Mouse (Mus musculus) hematopoietic stem cell, adult 5-6 weeks (primary cell): ENCODE data around the gene Psmb3. TPM values are rescaled to one million over a fixed set of nuclear protein-coding genes. Genes with fewer than 3 reads are reported as not detected.
"Not testable (repeated sequence)": the region's sequence is repeated elsewhere in the genome, so short reads cannot be mapped to it uniquely, and the experiment has no call there.

Experiments
- ATAC-seq, 2 experiments: fragments of 125-278 bp in 1 of 2; replicated peaks in 1 of 2; 2 replicates each; pipeline ENCODE4 v1.8.0; 2016 to 2017; ENCODE audit warnings: inconsistent platforms in 2 of 2, mild to moderate bottlenecking in 2 of 2, moderate number of reproducible peaks in 2 of 2, low read depth in 1 of 2, moderate TSS enrichment in 1 of 2; ENCODE audit not compliant: low FRiP score in 2 of 2, poor library complexity in 2 of 2, severe bottlenecking in 2 of 2, insufficient read depth in 1 of 2, low TSS enrichment in 1 of 2
- total RNA-seq: library from RNA; stranded (forward); fragments of 172-1452, 232-1000 nt; gene quantifications from 2 replicates; pipeline ENCODE4 v1.2.3, GENCODE M21; 2017

Psmb3 gene
- 93.0 and 116 TPM in 2 replicates for total RNA-seq

- ATAC-seq: peak; percentile 88 to 90
Observed at GRCm38 (mm10) chr11:97703039-97703826, at the start of gene Psmb3. Psmb3 (plus strand) TSS chr11:97703399.

GRCm38 (mm10) chr11:97654210-97654609 is 49.0 kb upstream of the Psmb3 start:
- no peak for ATAC-seq

- ATAC-seq: no peak
Observed at GRCm38 (mm10) chr11:97656269-97656971, 46.8 kb upstream of the Psmb3 start.

- no peak for ATAC-seq
Observed at GRCm38 (mm10) chr11:97657184-97657945, 45.8 kb upstream of the Psmb3 start.

- not testable (repeated sequence) for ATAC-seq
Observed at GRCm38 (mm10) chr11:97657967-97658366, 45.2 kb upstream of the Psmb3 start.

GRCm38 (mm10) chr11:97658751-97659266 is 44.4 kb upstream of the Psmb3 start:
- no peak for ATAC-seq

- ATAC-seq: peak; percentile 23 to 38; a peak in 2 of 4 replicates
Observed at GRCm38 (mm10) chr11:97659267-97659989, 43.8 kb upstream of the Psmb3 start.

GRCm38 (mm10) chr11:97659990-97660714 is 43.0 kb upstream of the Psmb3 start:
- ATAC-seq: peak; percentile 13 to 18; a peak in 2 of 4 replicates

- no peak for ATAC-seq
Observed at GRCm38 (mm10) chr11:97660734-97661647, 42.2 kb upstream of the Psmb3 start.

- no peak for ATAC-seq
Observed at GRCm38 (mm10) chr11:97661648-97662133, 41.5 kb upstream of the Psmb3 start.

- ATAC-seq: no peak
Observed at GRCm38 (mm10) chr11:97662207-97662892, 40.8 kb upstream of the Psmb3 start.

- ATAC-seq: no peak
Observed at GRCm38 (mm10) chr11:97662893-97663527, 40.2 kb upstream of the Psmb3 start, which contains the start of gene Mllt6. Mllt6 (plus strand) TSS chr11:97663414.

GRCm38 (mm10) chr11:97663528-97664338 is 39.5 kb upstream of the Psmb3 start:
- ATAC-seq: no peak

GRCm38 (mm10) chr11:97664339-97664665 is 38.9 kb upstream of the Psmb3 start:
- ATAC-seq: no peak
